Mouse (Mus musculus): ENCODE results near the gene Ngp. TPM values are rescaled to one million over a fixed set of nuclear protein-coding genes. Genes with fewer than 3 reads are reported as not detected.

The Ngp gene
- total RNA-seq, 2 experiments from 2014 or later: 2,626 to 6,400 TPM

Other genes with a start within 250 kb of the Ngp start
- gene Cspg5, start 176.0 kb upstream of the Ngp start, total RNA-seq (2015; ENCODE audit: low replicate concordance): not detected in 2 replicates
- 0.17 and 0.70 TPM in 2 replicates for gene Cspg5, start 176.0 kb upstream of the Ngp start, total RNA-seq (2017; ENCODE audit: low replicate concordance)
- 0.19 and 1.5 TPM in 2 replicates for gene Elp6, start 114.6 kb upstream of the Ngp start, total RNA-seq (2015; ENCODE audit: low replicate concordance)
- 0.56 and 1.8 TPM in 2 replicates for gene Elp6, start 114.6 kb upstream of the Ngp start, total RNA-seq (2017; ENCODE audit: low replicate concordance)
- gene Scap, start 86.5 kb upstream of the Ngp start, total RNA-seq (2015; ENCODE audit: low replicate concordance): 6.9 and 13.8 TPM in 2 replicates
- gene Scap, start 86.5 kb upstream of the Ngp start, total RNA-seq (2017; ENCODE audit: low replicate concordance): 2.6 and 3.7 TPM in 2 replicates
- 3.8 and 4.2 TPM in 2 replicates for gene Ptpn23, start 11.5 kb upstream of the Ngp start, total RNA-seq (2015; ENCODE audit: low replicate concordance)
- 0.60 and 1.1 TPM in 2 replicates for gene Ptpn23, start 11.5 kb upstream of the Ngp start, total RNA-seq (2017; ENCODE audit: low replicate concordance)
- gene Klhl18, start 56.9 kb downstream of the Ngp start, total RNA-seq (2015; ENCODE audit: low replicate concordance): 4.8 and 18.4 TPM in 2 replicates
- 2.4 and 3.4 TPM in 2 replicates for gene Klhl18, start 56.9 kb downstream of the Ngp start, total RNA-seq (2017; ENCODE audit: low replicate concordance)
- 0.84 TPM in 1 of 2 replicates, not detected in the other for gene Kif9, start 57.2 kb downstream of the Ngp start, total RNA-seq (2015; ENCODE audit: low replicate concordance)
- gene Kif9, start 57.2 kb downstream of the Ngp start, total RNA-seq (2017; ENCODE audit: low replicate concordance): 0.42 TPM in 1 of 2 replicates, not detected in the other
- gene Setd2, start 112.8 kb downstream of the Ngp start, total RNA-seq (2015; ENCODE audit: low replicate concordance): 69.6 and 79.0 TPM in 2 replicates
- gene Setd2, start 112.8 kb downstream of the Ngp start, total RNA-seq (2017; ENCODE audit: low replicate concordance): 82.8 and 140 TPM in 2 replicates
- 2.3 and 2.9 TPM in 2 replicates for gene Nradd, start 204.7 kb downstream of the Ngp start, total RNA-seq (2015; ENCODE audit: low replicate concordance)
- 1.1 TPM in 1 of 2 replicates, not detected in the other for gene Nradd, start 204.7 kb downstream of the Ngp start, total RNA-seq (2017; ENCODE audit: low replicate concordance)
- 6.9 and 15.6 TPM in 2 replicates for gene Nbeal2, start 234.4 kb downstream of the Ngp start, total RNA-seq (2015; ENCODE audit: low replicate concordance)
- 12.0 and 12.4 TPM in 2 replicates for gene Nbeal2, start 234.4 kb downstream of the Ngp start, total RNA-seq (2017; ENCODE audit: low replicate concordance)
- 14.0 and 58.5 TPM in 2 replicates for gene Ccdc12, start 236.8 kb downstream of the Ngp start, total RNA-seq (2015; ENCODE audit: low replicate concordance)
- gene Ccdc12, start 236.8 kb downstream of the Ngp start, total RNA-seq (2017; ENCODE audit: low replicate concordance): 20.8 and 29.3 TPM in 2 replicates

Measured in erythroblast, adult 5-6 weeks (primary cell).